Mouse (Mus musculus): Measurements from ENCODE around the gene Adcy10. TPM values are rescaled to one million over a fixed set of nuclear protein-coding genes. Genes with fewer than 3 reads are reported as not detected.

Adcy10 gene
- polyA plus RNA-seq (2012; ENCODE audit: low replicate concordance) = not detected in 2 replicates

DNA sequence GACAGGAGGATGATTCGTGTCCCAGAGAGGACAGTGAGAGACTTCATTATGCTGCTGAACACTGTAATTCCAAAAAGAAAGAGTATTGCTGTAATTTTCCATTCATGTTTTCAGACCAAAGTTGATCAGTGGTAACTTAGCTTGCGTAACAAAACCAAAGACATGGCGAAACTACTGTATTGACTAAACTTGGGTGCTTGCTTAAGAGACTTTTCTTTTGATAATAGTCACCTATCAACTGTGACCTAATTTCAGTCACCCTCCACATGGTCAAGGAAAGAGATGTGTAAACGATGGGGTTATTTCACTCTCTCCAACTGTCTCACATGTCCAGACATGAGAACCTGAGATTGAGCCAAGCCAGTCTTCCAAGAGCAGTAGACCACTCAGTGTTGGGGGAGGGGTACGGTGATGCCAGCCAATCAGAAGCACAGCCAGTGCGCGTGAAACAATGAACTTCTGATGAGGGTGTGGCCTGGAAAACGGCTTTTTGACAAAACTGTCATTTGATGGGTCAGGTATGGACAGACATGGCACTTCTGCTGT lies at the start of gene Adcy10:
TSS of gene Adcy10 (plus strand) at position 496 of the 546 bp plus-strand sequence.

DNA sequence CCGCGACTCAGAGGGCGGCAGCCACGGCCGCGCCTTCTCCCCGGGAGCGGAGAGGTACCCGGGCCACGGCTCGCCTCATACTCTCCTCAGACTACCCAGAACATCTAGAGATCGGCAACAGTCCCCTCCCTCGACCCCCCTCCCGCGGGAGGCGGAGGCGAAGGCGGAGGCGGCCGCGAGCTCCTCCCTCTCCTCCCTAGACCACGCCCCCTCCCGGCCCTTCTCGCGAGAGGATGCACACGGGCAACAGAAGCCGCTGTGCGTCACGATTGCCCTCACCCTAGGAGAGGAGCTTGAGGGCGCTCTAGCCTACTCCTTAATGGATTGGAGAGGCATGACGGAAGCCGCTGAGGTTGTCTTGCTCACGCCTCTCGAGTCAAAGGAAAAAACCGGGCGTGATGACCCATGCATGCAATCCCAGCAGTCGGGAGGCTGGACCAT lies 24.6 kb upstream of the Adcy10 start, which contains the start of the genes Dcaf6 and Mpc2:
TSS of gene Dcaf6 (minus strand) at position 116 of the 441 bp plus-strand sequence.
TSS of gene Mpc2 (plus strand) at position 278 of the 441 bp plus-strand sequence.

Other genes with a start within 250 kb of the Adcy10 start
- gene Tiprl, start 248.2 kb upstream of the Adcy10 start, polyA plus RNA-seq (2012; ENCODE audit: low replicate concordance) = 12.4 and 15.5 TPM in 2 replicates
- 0.03 and 0.06 TPM in 2 replicates for gene Gpr161, start 189.4 kb upstream of the Adcy10 start, polyA plus RNA-seq (2012; ENCODE audit: low replicate concordance)
- 18.9 and 48.0 TPM in 2 replicates for gene Dcaf6, start 24.7 kb upstream of the Adcy10 start, polyA plus RNA-seq (2012; ENCODE audit: low replicate concordance)
- 63.1 and 91.5 TPM in 2 replicates for gene Mpc2, start 24.5 kb upstream of the Adcy10 start, polyA plus RNA-seq (2012; ENCODE audit: low replicate concordance)
- 4.4 and 6.0 TPM in 2 replicates for gene Mpzl1, start 149.4 kb downstream of the Adcy10 start, polyA plus RNA-seq (2012; ENCODE audit: low replicate concordance)
- gene Rcsd1, start 224.6 kb downstream of the Adcy10 start, polyA plus RNA-seq (2012; ENCODE audit: low replicate concordance) = 204 and 258 TPM in 2 replicates

All from hematopoietic multipotent progenitor cell, adult 10-12 weeks (in vitro differentiated cells).